Mouse (Mus musculus): Measurements from ENCODE around the gene Ifna5. TPM values are rescaled to one million over a fixed set of nuclear protein-coding genes. Genes with fewer than 3 reads are reported as not detected.

Gene Ifna5
- polyA plus RNA-seq, 1 experiment from 2014 or later = not detected

DNA sequence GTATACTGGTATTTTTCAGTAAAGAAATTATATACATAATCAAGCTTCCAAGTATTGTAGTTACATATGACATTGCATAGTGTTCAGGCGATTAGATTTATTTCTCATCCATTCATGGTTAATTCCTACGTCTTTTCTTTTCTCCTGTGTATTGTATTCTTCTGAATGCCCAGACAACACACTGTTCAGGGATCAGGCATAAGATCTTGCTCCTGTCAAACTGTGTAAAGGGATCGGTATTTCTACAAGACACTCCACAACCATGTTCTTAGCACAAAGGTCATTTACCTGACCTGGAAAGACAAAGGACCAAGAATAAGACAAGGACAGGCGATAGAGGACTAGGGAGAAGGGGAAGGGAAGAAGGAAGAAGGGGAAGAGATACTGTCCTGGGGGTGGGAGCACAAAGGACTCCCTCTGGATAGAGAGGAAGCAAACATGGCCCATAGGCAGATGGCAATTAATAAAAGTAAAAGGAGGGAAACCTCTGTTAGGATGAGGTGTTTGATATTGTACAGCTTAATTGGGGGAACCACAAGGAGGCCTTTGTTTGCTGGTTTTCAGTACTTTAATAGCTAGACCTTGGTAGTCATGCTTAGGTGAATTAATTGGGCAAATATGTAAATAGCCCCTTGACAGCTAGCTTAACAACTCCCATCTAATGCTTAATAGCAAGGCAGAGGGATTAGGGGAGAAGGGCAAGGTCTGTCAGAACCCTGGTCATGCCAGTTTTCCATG lies 15.9 kb downstream of the Ifna5 start:
- WGBS = 68% methylated on average over 4 of the region's 4 CpGs
- no peaks in the 10 kb centered on the region for H3K36me3 ChIP-seq (ENCODE audit: control insufficient read depth, insufficient read depth, low read length)
- H3K4me3 ChIP-seq (ENCODE audit: low read length) = no peak overlapping the region
- ATAC-seq = no peak
- no peaks in the 10 kb centered on the region for H3K9me3 ChIP-seq (ENCODE audit: control insufficient read depth, low read length)
- no peaks in the 10 kb centered on the region for H3K4me1 ChIP-seq (ENCODE audit: control insufficient read depth, insufficient read depth, low read length)
- no peaks in the 10 kb centered on the region for H3K27me3 ChIP-seq (replicated peaks; ENCODE audit: control insufficient read depth, insufficient read depth, low read length)
- no peak overlapping the region for H3K4me2 ChIP-seq (ENCODE audit: low read depth, low read length)
- no peak overlapping the region for H3K27ac ChIP-seq (ENCODE audit: low read length)
- H3K9ac ChIP-seq (ENCODE audit: low read depth, low read length) = no peak overlapping the region

- no peak overlapping the region for H3K4me2 ChIP-seq (ENCODE audit: low read depth, low read length)
- H3K27me3 ChIP-seq (replicated peaks; ENCODE audit: control insufficient read depth, insufficient read depth, low read length) = no peaks in the 10 kb centered on the region; the same call in 1 of the 2 replicates
- H3K4me3 ChIP-seq (ENCODE audit: low read length) = no peak overlapping the region
- no peaks in the 10 kb centered on the region for H3K36me3 ChIP-seq (ENCODE audit: control insufficient read depth, insufficient read depth, low read length)
- no peak overlapping the region for H3K9ac ChIP-seq (ENCODE audit: low read depth, low read length)
- no peak overlapping the region for H3K27ac ChIP-seq (ENCODE audit: low read length)
- no peaks in the 10 kb centered on the region for H3K9me3 ChIP-seq (ENCODE audit: control insufficient read depth, low read length)
- no peak for ATAC-seq
- H3K4me1 ChIP-seq (ENCODE audit: control insufficient read depth, insufficient read depth, low read length) = peaks cover 6% of the 10 kb centered on the region; the same call in 1 of the 2 replicates
These were observed 23.9 kb downstream of the Ifna5 start for GRCm38 (mm10) chr4:88859214-88859613.

DNA sequence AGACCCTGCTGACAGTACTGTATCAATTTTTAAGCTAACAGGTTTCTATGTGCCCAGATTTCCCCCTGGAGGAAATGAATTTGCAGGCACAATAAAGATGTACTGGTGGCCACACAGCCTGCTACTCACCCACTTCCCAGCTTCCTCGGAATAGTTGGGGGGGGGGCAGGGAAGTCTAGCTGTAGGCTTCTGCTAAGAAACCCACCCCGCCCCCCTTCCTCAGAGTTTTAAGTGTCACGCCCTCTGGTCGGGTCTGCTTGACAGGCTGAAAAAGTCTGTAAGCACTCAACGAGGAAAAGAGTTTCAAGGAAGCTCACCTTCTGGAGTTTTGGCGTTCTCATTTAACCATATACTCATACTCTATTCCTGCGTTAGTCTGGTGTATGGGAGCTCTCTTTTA lies 28.0 kb downstream of the Ifna5 start:
- ATAC-seq = no peak
- no peaks in the 10 kb centered on the region for H3K36me3 ChIP-seq (ENCODE audit: control insufficient read depth, insufficient read depth, low read length)
- peaks cover 6% of the 10 kb centered on the region; the same call in 1 of the 2 replicates for H3K4me1 ChIP-seq (ENCODE audit: control insufficient read depth, insufficient read depth, low read length)
- H3K27ac ChIP-seq (ENCODE audit: low read length) = no peak overlapping the region
- no peak overlapping the region for H3K4me3 ChIP-seq (ENCODE audit: low read length)
- no peak overlapping the region for H3K9ac ChIP-seq (ENCODE audit: low read depth, low read length)
- no peaks in the 10 kb centered on the region for H3K9me3 ChIP-seq (ENCODE audit: control insufficient read depth, low read length)
- no peaks in the 10 kb centered on the region; the same call in 1 of the 2 replicates for H3K27me3 ChIP-seq (replicated peaks; ENCODE audit: control insufficient read depth, insufficient read depth, low read length)
- no peak overlapping the region for H3K4me2 ChIP-seq (ENCODE audit: low read depth, low read length)
- WGBS = 7% methylated on average over 7 of the region's 7 CpGs

GRCm38 (mm10) chr4:88864599-88864998 lies 29.3 kb downstream of the Ifna5 start:
- H3K27me3 ChIP-seq (replicated peaks; ENCODE audit: control insufficient read depth, insufficient read depth, low read length) = no peaks in the 10 kb centered on the region; the same call in 1 of the 2 replicates
- peaks cover 6% of the 10 kb centered on the region; the same call in 1 of the 2 replicates for H3K4me1 ChIP-seq (ENCODE audit: control insufficient read depth, insufficient read depth, low read length)
- no peak overlapping the region for H3K9ac ChIP-seq (ENCODE audit: low read depth, low read length)
- no peaks in the 10 kb centered on the region for H3K36me3 ChIP-seq (ENCODE audit: control insufficient read depth, insufficient read depth, low read length)
- 65% methylated on average over 9 of the region's 9 CpGs for WGBS
- no peak overlapping the region for H3K4me2 ChIP-seq (ENCODE audit: low read depth, low read length)
- H3K4me3 ChIP-seq (ENCODE audit: low read length) = no peak overlapping the region
- no peaks in the 10 kb centered on the region for H3K9me3 ChIP-seq (ENCODE audit: control insufficient read depth, low read length)
- H3K27ac ChIP-seq (ENCODE audit: low read length) = no peak overlapping the region
- no peak for ATAC-seq

GRCm38 (mm10) chr4:88865011-88865569 lies 29.8 kb downstream of the Ifna5 start:
- peaks cover 6% of the 10 kb centered on the region; the same call in 1 of the 2 replicates for H3K4me1 ChIP-seq (ENCODE audit: control insufficient read depth, insufficient read depth, low read length)
- H3K9me3 ChIP-seq (ENCODE audit: control insufficient read depth, low read length) = no peaks in the 10 kb centered on the region
- WGBS = 57% methylated on average over 6 of the region's 6 CpGs
- H3K4me3 ChIP-seq (ENCODE audit: low read length) = no peak overlapping the region
- no peak overlapping the region for H3K4me2 ChIP-seq (ENCODE audit: low read depth, low read length)
- no peak overlapping the region for H3K27ac ChIP-seq (ENCODE audit: low read length)
- H3K9ac ChIP-seq (ENCODE audit: low read depth, low read length) = no peak overlapping the region
- H3K27me3 ChIP-seq (replicated peaks; ENCODE audit: control insufficient read depth, insufficient read depth, low read length) = no peaks in the 10 kb centered on the region; the same call in 1 of the 2 replicates
- no peaks in the 10 kb centered on the region for H3K36me3 ChIP-seq (ENCODE audit: control insufficient read depth, insufficient read depth, low read length)
- ATAC-seq = no peak

- Histone ChIP-seq H3K27me3 (replicated peaks; ENCODE audit: control insufficient read depth, insufficient read depth, low read length) (no peaks in the 10 kb centered on the region), H3K4me2 (ENCODE audit: low read depth, low read length) (peak overlapping the region; percentile 96), H3K27ac (ENCODE audit: low read length) (no peak overlapping the region), H3K36me3 (ENCODE audit: control insufficient read depth, insufficient read depth, low read length) (no peaks in the 10 kb centered on the region), H3K4me3 (ENCODE audit: low read length) (peak overlapping the region; percentile 62), H3K9me3 (ENCODE audit: control insufficient read depth, low read length) (no peaks in the 10 kb centered on the region), H3K9ac (ENCODE audit: low read depth, low read length) (peak overlapping the region; percentile 69), H3K4me1 (ENCODE audit: control insufficient read depth, insufficient read depth, low read length) (peaks cover 6% of the 10 kb centered on the region; the same call in 1 of the 2 replicates)
- WGBS = 2% methylated on average over 8 of the region's 8 CpGs
- ATAC-seq = peak; percentile 67
These were observed 32.1 kb downstream of the Ifna5 start for GRCm38 (mm10) chr4:88867366-88867925.

GRCm38 (mm10) chr4:88867926-88868911 lies 32.9 kb downstream of the Ifna5 start:
- H3K4me1 ChIP-seq (ENCODE audit: control insufficient read depth, insufficient read depth, low read length) = no peaks in the 10 kb centered on the region
- H3K27me3 ChIP-seq (replicated peaks; ENCODE audit: control insufficient read depth, insufficient read depth, low read length) = no peaks in the 10 kb centered on the region
- H3K36me3 ChIP-seq (ENCODE audit: control insufficient read depth, insufficient read depth, low read length) = no peaks in the 10 kb centered on the region
- peak overlapping the region; percentile 69 for H3K9ac ChIP-seq (ENCODE audit: low read depth, low read length)
- no peaks in the 10 kb centered on the region for H3K9me3 ChIP-seq (ENCODE audit: control insufficient read depth, low read length)
- ATAC-seq = peak; percentile 57
- H3K4me3 ChIP-seq (ENCODE audit: low read length) = peak overlapping the region; percentile 62
- 6% methylated on average over 31 of the region's 31 CpGs for WGBS
- H3K4me2 ChIP-seq (ENCODE audit: low read depth, low read length) = peak overlapping the region; percentile 96
- H3K27ac ChIP-seq (ENCODE audit: low read length) = peak overlapping the region; percentile 18; the same call in 1 of the 2 replicates

- ATAC-seq = no peak
- H3K4me2 ChIP-seq (ENCODE audit: low read depth, low read length) = no peak overlapping the region
These were observed 37.4 kb downstream of the Ifna5 start for GRCm38 (mm10) chr4:88872691-88873090.

More at GRCm38 (mm10) chr4:88872691-88873090, 37.4 kb downstream of the Ifna5 start:
- Histone ChIP-seq H3K4me3 (ENCODE audit: low read length) (no peak overlapping the region), H3K27me3 (replicated peaks; ENCODE audit: control insufficient read depth, insufficient read depth, low read length) (no peaks in the 10 kb centered on the region), H3K9ac (ENCODE audit: low read depth, low read length) (no peak overlapping the region), H3K27ac (ENCODE audit: low read length) (no peak overlapping the region), H3K36me3 (ENCODE audit: control insufficient read depth, insufficient read depth, low read length) (no peaks in the 10 kb centered on the region), H3K9me3 (ENCODE audit: control insufficient read depth, low read length) (no peaks in the 10 kb centered on the region), H3K4me1 (ENCODE audit: control insufficient read depth, insufficient read depth, low read length) (no peaks in the 10 kb centered on the region)
- 0% methylated on average over 2 of the region's 2 CpGs for WGBS
